21 mouse cellular contexts compared by ENCODE assay signal in genomic region chr13:113061746-113062145, GRCm38 (mm10). TPM values are rescaled to one million over a fixed set of nuclear protein-coding genes. Genes with fewer than 3 reads are reported as not detected.
"Had no signal": no experiment of that assay in that cellular context is flagged by ENCODE, and none has a peak within 500 bp of the region (broad histone marks: within the 10 kb centered on the region; RNA-seq: fewer than 3 reads in every experiment).

No protein-coding gene starts in this region.

- H3K4me3 ChIP-seq: neural tube, embryonic 13.5 days; neural tube, embryonic 15.5 days; stomach, embryonic 15.5 days had no signal

- H3K4me2 ChIP-seq: neural tube, embryonic 13.5 days; neural tube, embryonic 15.5 days; stomach, embryonic 15.5 days had no signal

- DNase-seq: retina, postnatal 1 day; right cerebral cortex, adult 18-20 months; right cerebral cortex, postnatal 14 days; right cerebral cortex, postnatal 25 days; right cerebral cortex, postnatal 4 days; spleen, adult 18-20 months; thymus, adult 18-20 months; thymus, adult 2 months; thymus, postnatal 14 days; thymus, postnatal 25 days; thymus, postnatal 36 days; thymus, postnatal 4 days had no signal

- H3K27ac ChIP-seq: neural tube, embryonic 13.5 days; neural tube, embryonic 15.5 days; stomach, embryonic 15.5 days; stomach, postnatal 0 days had no signal

- H3K36me3 ChIP-seq: neural tube, embryonic 13.5 days; neural tube, embryonic 15.5 days; stomach, embryonic 15.5 days had no signal

- H3K9ac ChIP-seq: neural tube, embryonic 13.5 days; neural tube, embryonic 15.5 days; stomach, embryonic 15.5 days had no signal

- H3K4me1 ChIP-seq: neural tube, embryonic 13.5 days; neural tube, embryonic 15.5 days; stomach, embryonic 15.5 days had no signal

- H3K27me3 ChIP-seq: neural tube, embryonic 13.5 days; neural tube, embryonic 15.5 days; stomach, embryonic 15.5 days had no signal

- H3K9me3 ChIP-seq: neural tube, embryonic 13.5 days; neural tube, embryonic 15.5 days; stomach, embryonic 15.5 days had no signal

RNA-seq across cellular contexts. Expression of gene Gpx8, which starts 15.5 kb away (rescaled TPM):
- total RNA-seq: neutrophil, adult 5-6 weeks had no signal

RNA-seq across cellular contexts. Expression of gene Cdc20b, which starts 26.8 kb away (rescaled TPM):
- total RNA-seq: neutrophil, adult 5-6 weeks had no signal
- polyA plus RNA-seq: neural tube, embryonic 13.5 days; neural tube, embryonic 15.5 days; small intestine, adult 2 months; stomach, embryonic 14.5 days; stomach, embryonic 15.5 days; stomach, postnatal 0 days; urinary bladder, adult 2 months had no signal

RNA-seq across cellular contexts. Expression of gene Gzma, which starts 39.0 kb away (rescaled TPM):
- polyA plus RNA-seq: neural tube, embryonic 13.5 days; neural tube, embryonic 14.5 days; neural tube, embryonic 15.5 days; stomach, embryonic 14.5 days had no signal
